ENCODE assay signal across 8 mouse cellular contexts in the genomic region with DNA sequence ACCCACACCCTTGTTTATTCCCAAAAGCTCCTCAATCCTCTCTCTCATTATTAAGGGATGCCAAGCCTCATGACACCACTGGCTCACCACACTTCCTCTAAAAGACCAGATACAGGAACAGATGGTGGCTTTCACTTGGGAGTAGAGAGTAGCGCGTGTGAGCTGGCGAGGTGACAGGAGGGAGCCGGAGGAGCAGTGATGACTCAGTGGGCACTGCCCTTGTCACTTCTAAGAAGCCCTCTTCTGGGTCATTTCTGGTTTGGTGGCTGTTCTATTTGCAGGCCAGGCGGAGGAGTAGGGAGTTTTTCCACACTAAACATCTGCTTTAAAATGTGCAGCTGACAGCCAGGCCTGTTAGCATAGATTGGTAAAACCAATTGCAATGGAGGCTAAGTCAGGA. TPM values are rescaled to one million over a fixed set of nuclear protein-coding genes. Genes with fewer than 3 reads are reported as not detected.
DNase-seq lines count a peak whose midpoint lies in the region; ATAC-seq lines count a peak whose summit lies in the region.

No protein-coding gene starts in this region.

- H3K4me1 ChIP-seq in neural tube, embryonic 14.5 days (ENCODE audit: control insufficient read depth, insufficient read depth, low read length) = no peaks in the 10 kb centered on the region

- DNase-seq in adrenal gland, adult (ENCODE audit: inconsistent age in 2 of 2, low spot score in 1 of 2) = peak; percentile 79 to 92
- no peak for DNase-seq in adrenal gland, postnatal 4 days (ENCODE audit: low spot score in 2 of 2)
- DNase-seq in neural tube, embryonic 10.5 days (ENCODE audit: extremely low spot score, low spot score) = no peak
- DNase-seq in gastrocnemius, adult 18-20 months (ENCODE audit: low spot score) = peak; percentile 63
- peak; percentile 20 to 74 for DNase-seq in left cerebral cortex, postnatal 25 days (ENCODE audit: low spot score in 2 of 2)
- DNase-seq in ovary, postnatal 10 days (ENCODE audit: low spot score) = no peak
- DNase-seq in c-Kit-positive CD71-positive TER-119-positive erythroid progenitor cells, embryonic 14.5 days (ENCODE audit: low spot score) = no peak

- H3K36me3 ChIP-seq in neural tube, embryonic 14.5 days (ENCODE audit: control insufficient read depth, insufficient read depth, low read length) = no peaks in the 10 kb centered on the region

- intact Hi-C loops in left cerebral cortex, postnatal 25 days (cut with DNase I) = no loop called here

- no peak overlapping the region for H3K4me3 ChIP-seq in neural tube, embryonic 14.5 days (ENCODE audit: low read depth, low read length)

- no peaks in the 10 kb centered on the region for H3K27me3 ChIP-seq in neural tube, embryonic 14.5 days (ENCODE audit: control insufficient read depth, insufficient read depth, low read length)

- no peaks in the 10 kb centered on the region for H3K9me3 ChIP-seq in neural tube, embryonic 14.5 days (ENCODE audit: control insufficient read depth, low read length)

- ATAC-seq in neural tube, embryonic 14.5 days (ENCODE audit: low read depth) = peak; percentile 54; the same call in 1 of the 2 replicates

- H3K27ac ChIP-seq in neural tube, embryonic 14.5 days (ENCODE audit: low read depth, low read length) = no peak overlapping the region

- H3K9ac ChIP-seq in neural tube, embryonic 14.5 days (replicated peaks; ENCODE audit: low read depth, low read length) = no peak overlapping the region

- 45% methylated on average over 5 of the region's 5 CpGs for WGBS in neural tube, embryonic 14.5 days

- H3K4me2 ChIP-seq in neural tube, embryonic 14.5 days (ENCODE audit: low read depth, low read length) = no peak overlapping the region

RNA-seq across cellular contexts. Expression of a gene that starts 11.5 kb away (rescaled TPM):
- 10 to 100 TPM; 76.4 to 82.0 TPM for total RNA-seq in adrenal gland, postnatal 4 days (2021)
- polyA plus RNA-seq in neural tube, embryonic 14.5 days (2014; fragmentation: Nextera tagmentation; extraction: Ambion mirVana) = 9.6 and 14.8 TPM in 2 replicates
- 10 to 100 TPM; 42.4 to 43.3 TPM for total RNA-seq in gastrocnemius, adult 18-20 months (2021)
- total RNA-seq in left cerebral cortex, postnatal 25 days (2021) = 10 to 100 TPM; 28.5 to 29.2 TPM

Comparison
In these comparisons a context has a peak if more than half of its experiments do, and no peak if none do; other contexts are left out.
1. DNase-seq: peak in adrenal gland, adult (2 of 2), gastrocnemius, adult 18-20 months (single experiment) and left cerebral cortex, postnatal 25 days (2 of 2); none in adrenal gland, postnatal 4 days (0 of 2), neural tube, embryonic 10.5 days (single experiment), ovary, postnatal 10 days (single experiment) and c-Kit-positive CD71-positive TER-119-positive erythroid progenitor cells, embryonic 14.5 days (single experiment).